Mouse (Mus musculus): ENCODE results near the gene Vmn2r52. TPM values are rescaled to one million over a fixed set of nuclear protein-coding genes. Genes with fewer than 3 reads are reported as not detected.
"Not testable (repeated sequence)": the region's sequence is repeated elsewhere in the genome, so short reads cannot be mapped to it uniquely, and the experiment has no call there.

The Vmn2r52 gene
- total RNA-seq (2015) (not detected in 2 replicates), total RNA-seq (2017) (not detected in 2 replicates)

- ATAC-seq (replicated peaks; ENCODE audit: poor library complexity), result no peak
These were observed at the start of gene Vmn2r52 for GRCm38 (mm10) chr7:10176473-10176872. Gene Vmn2r52 (minus strand): TSS chr7:10176573.

GRCm38 (mm10) chr7:10105641-10106040, 70.7 kb downstream of the Vmn2r52 start, which contains the start of gene Vmn2r51:
Gene Vmn2r51 (minus strand): TSS chr7:10105741.
- not testable (repeated sequence) for ATAC-seq (replicated peaks; ENCODE audit: poor library complexity)

Other genes starting within 250 kb of the Vmn2r52 start
- gene Vmn2r48, start 223.0 kb downstream of the Vmn2r52 start, total RNA-seq (2015), result not detected in 2 replicates
- gene Vmn2r48, start 223.0 kb downstream of the Vmn2r52 start, total RNA-seq (2017), result not detected in 2 replicates
- gene Vmn2r49, start 184.3 kb downstream of the Vmn2r52 start, total RNA-seq (2015), result not detected in 2 replicates
- gene Vmn2r49, start 184.3 kb downstream of the Vmn2r52 start, total RNA-seq (2017), result not detected in 2 replicates
- gene Vmn2r50, start 123.3 kb downstream of the Vmn2r52 start, total RNA-seq (2015), result not detected in 2 replicates
- gene Vmn2r50, start 123.3 kb downstream of the Vmn2r52 start, total RNA-seq (2017), result not detected in 2 replicates
- gene Vmn2r51, start 70.8 kb downstream of the Vmn2r52 start, total RNA-seq (2015), result not detected in 2 replicates
- gene Vmn2r51, start 70.8 kb downstream of the Vmn2r52 start, total RNA-seq (2017), result not detected in 2 replicates
- not detected in 2 replicates for gene Vmn1r66, start 101.4 kb upstream of the Vmn2r52 start, total RNA-seq (2015)
- gene Vmn1r66, start 101.4 kb upstream of the Vmn2r52 start, total RNA-seq (2017), result not detected in 2 replicates

Measured in megakaryocyte progenitor cell, adult 5-6 weeks (primary cell).